Mouse (Mus musculus) stomach, postnatal 0 days (tissue): Measurements from ENCODE around the gene Gm11569.

ENCODE experiments used
- CTCF ChIP-seq: IDR thresholded peaks from 2 replicates; pipeline ENCODE4 v1.5.1; 2016; ENCODE audit warnings: antibody characterized with exemption, low read depth, mild to moderate bottlenecking, moderate library complexity
- EP300 ChIP-seq: optimal IDR thresholded peaks from 2 replicates; pipeline ENCODE3; 2016; ENCODE audit warnings: antibody characterized with exemption

DNA sequence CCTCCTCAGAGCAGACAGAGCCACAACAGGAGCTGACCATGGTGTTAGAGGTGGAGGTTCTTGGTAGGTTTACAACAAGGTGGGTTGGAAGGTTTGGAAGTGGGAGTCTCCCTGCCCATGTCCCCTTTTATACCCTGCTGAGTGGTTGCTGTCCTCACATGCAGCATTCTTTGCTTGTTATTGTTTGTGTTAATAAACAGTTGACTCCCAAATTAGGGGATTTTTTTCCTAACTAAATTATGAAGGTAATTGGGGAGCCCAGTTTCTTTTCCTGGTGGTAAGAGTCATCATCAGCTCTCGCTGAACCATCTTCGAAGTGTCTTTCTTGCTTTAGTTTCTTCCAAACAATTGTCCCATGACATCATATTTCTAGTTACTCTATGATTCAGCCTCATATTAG lies 18.1 kb downstream of the Gm11569 start, which contains the start of gene Krtap4-8:
- TF ChIP-seq EP300 (no peak), CTCF (no peak)
